Mouse (Mus musculus) MEL (cell line): ENCODE results near the gene Sdhc. TPM values are rescaled to one million over a fixed set of nuclear protein-coding genes. Genes with fewer than 3 reads are reported as not detected.
A peak's percentile ranks its signal among the peaks of the same experiment; 100 is the strongest.

Source experiments
- DNase-seq: peaks from one replicate; pipeline ENCODE4 v3.0.0; 2011; ENCODE audit warnings: low read depth, low spot score
- H3K27ac ChIP-seq: 2 replicates; pipeline ENCODE4 v1.5.1; 2012; ENCODE audit warnings: low read depth, mild to moderate bottlenecking, control low read depth, low read length, moderate library complexity; ENCODE audit not compliant: control insufficient read depth
- H3K27me3 ChIP-seq, 2 experiments: fragments of 150-350 bp in 1 of 2; sonication (generic) in 1 of 2; 2 replicates each; pipeline ENCODE4 v1.6.1; 2012; ENCODE audit warnings: low read length in 2 of 2, mild to moderate bottlenecking in 2 of 2, improper control_type of control experiment in 1 of 2, moderate library complexity in 1 of 2; ENCODE audit not compliant: insufficient read depth in 2 of 2, control insufficient read depth in 1 of 2
- H3K36me3 ChIP-seq, 2 experiments: 2 replicates each; pipeline ENCODE4 v1.6.1; 2012 to 2014; ENCODE audit warnings: low read length in 2 of 2, improper control_type of control experiment in 1 of 2, inconsistent platforms in 1 of 2, mild to moderate bottlenecking in 1 of 2; ENCODE audit not compliant: insufficient read depth in 2 of 2, control insufficient read depth in 1 of 2
- H3K4me1 ChIP-seq, 2 experiments: fragments of 150-350 bp in 1 of 2; sonication (generic) in 1 of 2; 2 replicates each; pipeline ENCODE4 v1.6.1; 2012; ENCODE audit warnings: low read length in 2 of 2, improper control_type of control experiment in 1 of 2, mild to moderate bottlenecking in 1 of 2; ENCODE audit not compliant: insufficient read depth in 2 of 2, control insufficient read depth in 1 of 2
- H3K4me3 ChIP-seq, 2 experiments: fragments of 150-350 bp in 1 of 2; sonication (generic) in 1 of 2; 2 replicates each; pipeline ENCODE4 v1.5.1; 2012; ENCODE audit warnings: low read depth in 2 of 2, low read length in 2 of 2, mild to moderate bottlenecking in 2 of 2, moderate library complexity in 2 of 2, control low read depth in 1 of 2, improper control_type of control experiment in 1 of 2; ENCODE audit not compliant: control insufficient read depth in 1 of 2, insufficient read depth in 1 of 2
- H3K79me2 ChIP-seq: 2 replicates; pipeline ENCODE4 v1.6.1; 2012; ENCODE audit warnings: mild to moderate bottlenecking, low read length, moderate library complexity; ENCODE audit not compliant: control insufficient read depth, poor library complexity, insufficient read depth
- H3K9ac ChIP-seq: 2 replicates; pipeline ENCODE4 v1.6.1; 2012; ENCODE audit warnings: low read depth, mild to moderate bottlenecking, control low read depth, low read length, moderate library complexity; ENCODE audit not compliant: control insufficient read depth, poor library complexity, severe bottlenecking
- H3K9me3 ChIP-seq: fragments of 150-350 bp; sonication (generic); replicated peaks from 2 replicates; pipeline ENCODE4 v1.6.1; 2012; ENCODE audit warnings: mild to moderate bottlenecking, low read length, improper control_type of control experiment, moderate library complexity; ENCODE audit not compliant: insufficient read depth
- CHD1 ChIP-seq: IDR thresholded peaks from 2 replicates; pipeline ENCODE4 v1.6.1; 2012; ENCODE audit warnings: low read depth, mild to moderate bottlenecking, inconsistent platforms, low read length, improper control_type of control experiment
- ELF1 ChIP-seq: IDR thresholded peaks from 2 replicates; pipeline ENCODE4 v1.6.1; 2014; ENCODE audit warnings: low read depth, mild to moderate bottlenecking, inconsistent platforms, low read length, improper control_type of control experiment, moderate library complexity
- EP300 ChIP-seq, 2 experiments: IDR thresholded peaks; 2 replicates each; pipeline ENCODE4 v1.6.1; 2011; ENCODE audit warnings: improper control_type of control experiment in 2 of 2, low read length in 2 of 2, low read depth in 1 of 2, mild to moderate bottlenecking in 1 of 2
- ETS1 ChIP-seq: IDR thresholded peaks from 2 replicates; pipeline ENCODE4 v1.6.1; 2012; ENCODE audit warnings: low read depth, mild to moderate bottlenecking, inconsistent platforms, low read length, improper control_type of control experiment, moderate library complexity
- GABPA ChIP-seq: IDR thresholded peaks from 2 replicates; pipeline ENCODE4 v1.6.1; 2012; ENCODE audit warnings: low read depth, mild to moderate bottlenecking, inconsistent platforms, low read length, improper control_type of control experiment, moderate library complexity
- HCFC1 ChIP-seq: IDR thresholded peaks from 2 replicates; pipeline ENCODE4 v1.6.1; 2012; ENCODE audit warnings: low read depth, mild to moderate bottlenecking, inconsistent platforms, low read length, improper control_type of control experiment, moderate library complexity
- JUND ChIP-seq: IDR thresholded peaks from 2 replicates; pipeline ENCODE4 v1.6.1; 2011; ENCODE audit warnings: low read depth, mild to moderate bottlenecking, improper control_type of control experiment, low read length
- KAT2A ChIP-seq: conservative IDR thresholded peaks from 2 replicates; pipeline ENCODE4 v1.6.1; 2012; ENCODE audit warnings: low read depth, low read length, improper control_type of control experiment, inconsistent platforms
- MAX ChIP-seq: IDR thresholded peaks from 2 replicates; pipeline ENCODE4 v1.6.1; 2011; ENCODE audit warnings: low read length, improper control_type of control experiment
- MAZ ChIP-seq: IDR thresholded peaks from 2 replicates; pipeline ENCODE4 v1.6.1; 2012; ENCODE audit warnings: low read depth, mild to moderate bottlenecking, inconsistent platforms, low read length, improper control_type of control experiment
- MEF2A ChIP-seq: IDR thresholded peaks from 2 replicates; pipeline ENCODE4 v1.6.1; 2014; ENCODE audit warnings: low read depth, mild to moderate bottlenecking, inconsistent platforms, low read length, improper control_type of control experiment; ENCODE audit not compliant: poor library complexity, insufficient replicate concordance, severe bottlenecking; ENCODE audit errors: extremely low read depth
- MYB ChIP-seq: IDR thresholded peaks from 2 replicates; pipeline ENCODE4 v1.6.1; 2011; ENCODE audit warnings: mild to moderate bottlenecking, low read depth, low read length, improper control_type of control experiment
- MYC ChIP-seq: IDR thresholded peaks from 2 replicates; pipeline ENCODE4 v1.6.1; 2011; ENCODE audit warnings: low read depth, mild to moderate bottlenecking, low read length, improper control_type of control experiment, moderate library complexity
- NELFE ChIP-seq: IDR thresholded peaks from 2 replicates; pipeline ENCODE4 v1.6.1; 2011; ENCODE audit warnings: low read depth, low read length, improper control_type of control experiment
- NRF1 ChIP-seq: IDR thresholded peaks from 2 replicates; pipeline ENCODE4 v1.6.1; 2014; ENCODE audit warnings: low read depth, mild to moderate bottlenecking, inconsistent platforms, low read length, improper control_type of control experiment, moderate library complexity; ENCODE audit not compliant: poor library complexity, insufficient read depth, severe bottlenecking
- POLR2A ChIP-seq, 2 experiments: IDR thresholded peaks; 2 replicates each; pipeline ENCODE4 v1.6.1; 2011 to 2012; ENCODE audit warnings: low read length in 2 of 2, mild to moderate bottlenecking in 2 of 2, control low read depth in 1 of 2, improper control_type of control experiment in 1 of 2, low read depth in 1 of 2, moderate library complexity in 1 of 2; ENCODE audit not compliant: control insufficient read depth in 1 of 2, insufficient read depth in 1 of 2, poor library complexity in 1 of 2
- POLR2AphosphoS2 ChIP-seq: IDR thresholded peaks from 2 replicates; pipeline ENCODE4 v1.6.1; 2011; ENCODE audit warnings: low read length, improper control_type of control experiment
- RAD21 ChIP-seq: IDR thresholded peaks from 2 replicates; pipeline ENCODE4 v1.6.1; 2011; ENCODE audit warnings: mild to moderate bottlenecking, low read depth, low read length, improper control_type of control experiment
- RCOR1 ChIP-seq: IDR thresholded peaks from 2 replicates; pipeline ENCODE4 v1.6.1; 2012; ENCODE audit warnings: low read depth, mild to moderate bottlenecking, inconsistent platforms, low read length, improper control_type of control experiment
- SIN3A ChIP-seq: IDR thresholded peaks from 2 replicates; pipeline ENCODE4 v1.6.1; 2012; ENCODE audit warnings: low read length, improper control_type of control experiment, inconsistent platforms
- TAL1 ChIP-seq: IDR thresholded peaks from 2 replicates; pipeline ENCODE4 v1.6.1; 2012; ENCODE audit warnings: mild to moderate bottlenecking, inconsistent platforms, low read length, moderate library complexity, mixed read lengths
- UBTF ChIP-seq: IDR thresholded peaks from 2 replicates; pipeline ENCODE4 v1.6.1; 2012; ENCODE audit warnings: low read depth, mild to moderate bottlenecking, inconsistent platforms, low read length, improper control_type of control experiment, moderate library complexity, borderline replicate concordance; ENCODE audit not compliant: insufficient read depth
- USF1 ChIP-seq: IDR thresholded peaks from 2 replicates; pipeline ENCODE4 v1.6.1; 2014; ENCODE audit warnings: low read depth, mild to moderate bottlenecking, inconsistent platforms, low read length, improper control_type of control experiment, moderate library complexity
- USF2 ChIP-seq, 2 experiments: IDR thresholded peaks; 2 replicates each; pipeline ENCODE4 v1.6.1; 2011 to 2012; ENCODE audit warnings: improper control_type of control experiment in 2 of 2, low read length in 2 of 2, borderline replicate concordance in 1 of 2, inconsistent platforms in 1 of 2, low read depth in 1 of 2, mild to moderate bottlenecking in 1 of 2; ENCODE audit not compliant: insufficient read depth in 1 of 2
- ZC3H11A ChIP-seq: IDR thresholded peaks from 2 replicates; pipeline ENCODE4 v1.6.1; 2012; ENCODE audit warnings: low read depth, mild to moderate bottlenecking, inconsistent platforms, low read length, improper control_type of control experiment
- ZKSCAN1 ChIP-seq: IDR thresholded peaks from 2 replicates; pipeline ENCODE4 v1.6.1; 2012; ENCODE audit warnings: low read depth, mild to moderate bottlenecking, inconsistent platforms, low read length, improper control_type of control experiment, moderate library complexity
- ZMIZ1 ChIP-seq: IDR thresholded peaks from 2 replicates; pipeline ENCODE4 v1.6.1; 2012; ENCODE audit warnings: low read depth, mild to moderate bottlenecking, inconsistent platforms, low read length, improper control_type of control experiment, moderate library complexity
- ZNF384 ChIP-seq: IDR thresholded peaks from 2 replicates; pipeline ENCODE4 v1.6.1; 2012; ENCODE audit warnings: low read depth, mild to moderate bottlenecking, inconsistent platforms, low read length, improper control_type of control experiment
- polyA plus RNA-seq, 2 experiments: library from polyadenylated mRNA; stranded (reverse) in 1 of 2; unstranded in 1 of 2; fragments of >175 nt in 1 of 2; fragments of >200 nt in 1 of 2; gene quantifications; 2 replicates each; pipeline versions ENCODE4 v1.2.1 to v1.2.4; 2012; ENCODE audit warnings: low replicate concordance in 2 of 2, low read depth in 1 of 2; ENCODE audit not compliant: insufficient read length in 2 of 2, insufficient read depth in 1 of 2, missing spikeins in 1 of 2
- total RNA-seq: library from RNA; depleted of rRNA; stranded (reverse); fragments of 300-350 nt; gene quantifications from 2 replicates; pipeline ENCODE4 v1.2.3, GENCODE M21; 2012

Sdhc gene
- total and polyA plus RNA-seq, 3 experiments, result 79.4 to 224 TPM; not detected in 1

GRCm38 (mm10) chr1:171172779-171173178 lies 22.4 kb upstream of the Sdhc start:
- Histone ChIP-seq H3K9me3 (no peaks in the 10 kb centered on the region), H3K36me3 (0 out of 4 replicates have a peak, but pooled peaks cover 0 to 2% of the 10 kb centered on the region in 2 experiments), H3K4me3 (no peak overlapping the region), H3K27me3 (peaks cover 7 to 9% of the 10 kb centered on the region in 2 experiments; a peak in 3 of 4 replicates), H3K79me2 (no peaks in the 10 kb centered on the region), H3K4me1 (no peaks in the 10 kb centered on the region; a peak in 1 of 4 replicates), H3K27ac (no peak overlapping the region), H3K9ac (no peak overlapping the region)
- no peak for DNase-seq
- no peak for TF ChIP-seq NRF1
- TF ChIP-seq RCOR1, result no peak
- no peak for TF ChIP-seq MYC
- no peak for TF ChIP-seq NELFE
- TF ChIP-seq HCFC1, result no peak
- TF ChIP-seq TAL1, result no peak
- no peak for TF ChIP-seq SIN3A
- no peak for TF ChIP-seq MAZ
- TF ChIP-seq MYB, result no peak
- no peak for TF ChIP-seq KAT2A
- TF ChIP-seq ZMIZ1, result no peak
- no peak for TF ChIP-seq ETS1
- no peak for TF ChIP-seq ELF1
- no peak for TF ChIP-seq RAD21
- TF ChIP-seq UBTF, result no peak
- no peak for TF ChIP-seq POLR2AphosphoS2
- no peak for TF ChIP-seq ZC3H11A
- no peak for TF ChIP-seq USF1
- TF ChIP-seq EP300 (IDR thresholded peaks at IDR 0.05; ENCODE audit: low read depth in 1 of 2, low read length in 2 of 2), result no peak
- TF ChIP-seq, all 39 proteins: peak for 0

GRCm38 (mm10) chr1:171171138-171171537 lies 20.7 kb upstream of the Sdhc start:
- Histone ChIP-seq H3K36me3 (peaks cover 0 to 4% of the 10 kb centered on the region in 2 experiments; a peak in 1 of 4 replicates), H3K79me2 (no peaks in the 10 kb centered on the region), H3K4me3 (no peak overlapping the region)
- TF ChIP-seq ZKSCAN1 (no peak), JUND (no peak), TAL1 (no peak), MYC (no peak), GABPA (no peak), KAT2A (no peak), MAZ (no peak), POLR2A (IDR thresholded peaks at IDR 0.05; ENCODE audit: control insufficient read depth in 1 of 2, insufficient read depth in 1 of 2, low read depth in 1 of 2, low read length in 2 of 2, poor library complexity in 1 of 2) (no peak), ZNF384 (no peak), SIN3A (no peak), ETS1 (no peak), USF2 (IDR thresholded peaks at IDR 0.05; ENCODE audit: borderline replicate concordance in 1 of 2, insufficient read depth in 1 of 2, low read depth in 1 of 2, low read length in 2 of 2) (no peak), MAX (no peak), NRF1 (no peak), CHD1 (no peak), MEF2A (no peak), ELF1 (no peak)
- TF ChIP-seq, all 39 proteins: peak for 0
- H3K4me1 ChIP-seq, result peaks cover 0 to 2% of the 10 kb centered on the region in 2 experiments; a peak in 2 of 4 replicates
- no peak overlapping the region for H3K27ac ChIP-seq
- no peak overlapping the region for H3K9ac ChIP-seq
- no peaks in the 10 kb centered on the region for H3K9me3 ChIP-seq
- H3K27me3 ChIP-seq, result peaks cover 5 to 9% of the 10 kb centered on the region in 2 experiments; a peak in 3 of 4 replicates
- peak; percentile 28 for DNase-seq
